Mouse (Mus musculus): ENCODE data around the gene Sgcb.
A peak's percentile ranks its signal among the peaks of the same experiment; 100 is the strongest.

Sgcb gene

DNA sequence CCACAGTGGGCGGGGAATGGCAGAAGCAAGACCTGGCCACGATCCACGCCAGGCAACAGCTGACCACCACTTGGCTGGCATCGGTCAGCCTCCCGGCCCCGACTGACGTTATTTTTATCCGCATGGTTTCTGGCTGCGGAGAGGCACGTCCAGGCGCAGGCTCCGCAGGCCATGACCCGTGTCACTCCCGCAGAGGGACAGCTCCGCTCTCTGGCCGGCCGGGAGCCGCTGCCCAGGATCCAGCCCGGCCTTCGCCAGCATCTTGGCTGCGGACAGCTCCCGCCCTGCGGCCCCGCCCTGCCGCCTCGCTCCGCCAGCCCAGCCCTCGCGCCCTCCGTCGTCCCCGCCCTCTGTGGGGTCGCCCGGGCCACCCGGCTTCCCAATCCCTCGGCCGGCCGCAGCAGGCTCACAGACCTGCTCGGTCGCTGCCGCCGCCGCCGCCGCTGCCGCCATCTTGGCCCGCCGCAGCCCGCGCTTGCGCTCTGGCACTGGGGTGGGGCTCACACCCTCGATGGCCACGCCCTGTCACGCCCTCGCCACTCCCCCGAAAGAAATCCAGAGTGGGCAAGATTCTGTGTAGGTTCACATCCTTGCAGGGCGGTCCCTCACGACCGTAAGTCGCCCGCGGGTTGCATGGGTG, at the start of gene Sgcb:
Gene Sgcb, minus strand, starts transcription at position 530 of the 640 bp plus-strand sequence.
- DNase-seq (ENCODE audit: extremely low spot score, low read depth, low spot score) = no peak

- peak; percentile 68 for DNase-seq (ENCODE audit: extremely low spot score, low read depth, low spot score)
Measured at GRCm38 (mm10) chr5:73694254-73695015, 46.8 kb upstream of the Sgcb start.

GRCm38 (mm10) chr5:73693778-73694177, 46.2 kb upstream of the Sgcb start:
- no peak for DNase-seq (ENCODE audit: extremely low spot score, low read depth, low spot score)

DNA sequence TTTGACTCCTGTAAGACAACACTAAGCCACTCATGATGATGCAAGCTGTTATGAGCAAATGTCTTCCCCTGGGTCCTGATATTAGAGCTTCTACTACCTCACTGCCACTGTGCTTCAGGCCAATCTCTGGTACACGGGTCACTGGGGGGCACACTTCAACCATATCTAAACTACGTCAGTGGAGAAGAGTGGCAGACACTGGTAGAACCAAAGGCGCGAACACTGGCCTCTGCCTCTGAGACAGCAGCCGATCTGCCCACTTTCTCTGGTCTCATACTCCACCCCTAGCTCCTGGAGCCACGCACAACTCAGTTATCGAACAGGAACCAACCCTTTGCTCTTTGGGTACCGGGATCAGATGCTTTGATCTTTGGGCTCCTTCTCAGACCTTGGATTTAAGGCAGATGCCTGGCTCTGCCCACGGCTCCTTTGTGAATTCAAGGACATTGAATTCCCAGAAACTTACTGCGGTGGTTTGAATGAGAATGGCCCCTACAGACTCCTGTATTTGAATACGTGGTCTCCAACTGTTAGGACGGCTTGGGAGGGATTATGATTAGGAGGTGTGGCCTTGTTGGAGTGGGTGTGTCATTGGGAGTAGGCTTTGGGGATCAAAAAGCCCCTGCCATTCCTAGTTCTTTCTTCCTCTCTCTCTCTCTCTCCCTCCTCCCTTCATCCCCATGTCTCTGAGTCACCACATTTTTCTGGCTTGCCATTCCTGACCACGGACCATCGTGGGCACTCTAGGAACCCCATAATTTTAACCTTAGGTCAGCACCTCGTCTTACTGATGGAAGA, 44.3 kb upstream of the Sgcb start:
- DNase-seq (ENCODE audit: extremely low spot score, low read depth, low spot score) = no peak

GRCm38 (mm10) chr5:73690146-73690545, 42.6 kb upstream of the Sgcb start:
- no peak for DNase-seq (ENCODE audit: extremely low spot score, low read depth, low spot score)

DNA sequence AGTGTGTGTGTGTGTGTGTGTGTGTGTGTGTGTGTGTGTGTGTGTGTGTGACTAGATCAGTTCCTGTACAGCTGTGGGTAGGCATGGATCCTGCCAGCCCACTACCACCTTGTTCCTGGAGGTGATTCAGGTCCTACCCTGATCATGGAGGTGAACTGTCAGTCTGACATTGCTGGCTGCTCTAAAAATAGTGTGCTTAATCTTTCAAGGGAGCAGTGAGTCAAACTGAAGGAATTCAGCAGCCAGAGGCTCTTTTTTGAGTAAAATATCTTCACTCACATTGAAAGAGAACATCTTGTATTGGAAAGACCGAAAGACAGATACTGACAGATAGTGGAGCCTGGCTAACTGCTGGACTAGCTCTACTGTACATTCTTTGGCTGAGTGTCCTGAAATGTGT, 41.0 kb upstream of the Sgcb start:
- DNase-seq (ENCODE audit: extremely low spot score, low read depth, low spot score) = no peak

GRCm38 (mm10) chr5:73686149-73686548, 38.6 kb upstream of the Sgcb start:
- DNase-seq (ENCODE audit: extremely low spot score, low read depth, low spot score) = no peak

DNA sequence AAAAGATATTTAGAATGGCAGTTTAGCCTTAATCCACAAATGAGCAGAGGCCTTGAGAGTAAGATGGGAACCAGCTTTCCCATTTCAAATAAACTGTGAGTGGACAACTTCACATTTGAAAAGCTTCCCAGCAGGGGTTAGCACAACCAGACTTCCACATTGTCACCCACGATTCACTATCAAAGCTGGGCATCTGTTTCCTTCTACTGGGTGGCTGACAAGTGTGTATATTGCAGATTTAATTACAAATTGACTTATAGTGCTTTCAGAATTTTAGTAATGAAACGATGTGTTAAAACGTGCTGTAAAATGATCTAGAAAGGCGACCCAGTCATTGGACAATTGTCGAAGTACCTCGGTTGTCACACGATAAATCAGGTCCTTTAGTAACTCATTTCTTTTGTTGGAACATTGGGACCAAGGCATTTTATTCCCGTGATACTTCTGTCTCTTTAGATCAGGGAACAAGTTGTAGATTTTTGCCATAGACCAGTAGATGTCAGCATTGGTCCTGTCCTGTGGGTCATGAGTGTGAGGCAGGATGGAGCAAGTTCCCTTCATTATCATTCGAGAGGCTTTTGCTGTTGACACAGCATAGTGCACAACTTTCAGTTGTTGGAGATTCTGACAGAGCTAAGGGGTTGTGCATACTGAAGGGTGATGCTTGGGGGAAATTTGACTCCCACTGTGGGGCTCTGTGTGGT, 36.3 kb upstream of the Sgcb start:
- no peak for DNase-seq (ENCODE audit: extremely low spot score, low read depth, low spot score)

DNA sequence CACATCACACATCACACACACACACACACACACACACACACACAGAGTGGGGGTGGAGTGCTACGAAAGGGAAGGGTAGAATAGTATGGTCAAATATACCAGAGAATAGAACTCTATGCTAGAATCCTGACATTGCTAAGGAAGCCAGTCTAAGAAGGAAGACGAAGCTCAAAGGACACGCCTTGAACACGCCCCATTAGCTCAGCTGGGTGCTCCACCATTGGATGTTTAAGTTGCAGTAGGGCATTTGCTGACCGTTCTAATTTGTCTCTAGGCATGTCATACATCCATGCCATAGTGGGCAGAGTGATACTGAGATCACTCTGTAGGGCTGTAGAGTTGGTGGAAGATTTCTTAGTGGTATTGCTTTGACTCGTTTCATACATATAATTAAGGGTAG, 35.6 kb upstream of the Sgcb start:
- DNase-seq (ENCODE audit: extremely low spot score, low read depth, low spot score) = no peak

DNA sequence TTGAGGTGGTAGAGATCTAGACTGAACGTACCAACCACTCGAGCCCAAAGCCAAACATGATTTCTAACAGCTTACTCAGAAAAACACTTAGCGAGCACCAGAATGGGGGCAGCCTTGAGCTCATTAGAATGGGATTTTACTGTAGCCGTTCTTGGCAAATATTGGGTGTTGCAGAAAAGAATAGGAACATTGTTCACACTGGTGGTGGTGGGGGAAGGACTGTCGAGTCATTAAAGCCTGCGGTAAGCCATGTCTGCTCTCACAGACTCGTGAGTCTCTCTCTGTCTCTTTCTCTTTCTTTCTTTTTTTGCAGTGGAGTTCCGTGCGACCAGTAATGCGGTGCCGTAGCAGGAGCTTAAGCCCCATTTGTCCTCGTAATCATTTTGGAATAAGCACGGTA, 29.0 kb upstream of the Sgcb start:
- DNase-seq (ENCODE audit: extremely low spot score, low read depth, low spot score) = no peak

- no peak for DNase-seq (ENCODE audit: extremely low spot score, low read depth, low spot score)
Measured at GRCm38 (mm10) chr5:73675604-73676003, 28.0 kb upstream of the Sgcb start.

DNA sequence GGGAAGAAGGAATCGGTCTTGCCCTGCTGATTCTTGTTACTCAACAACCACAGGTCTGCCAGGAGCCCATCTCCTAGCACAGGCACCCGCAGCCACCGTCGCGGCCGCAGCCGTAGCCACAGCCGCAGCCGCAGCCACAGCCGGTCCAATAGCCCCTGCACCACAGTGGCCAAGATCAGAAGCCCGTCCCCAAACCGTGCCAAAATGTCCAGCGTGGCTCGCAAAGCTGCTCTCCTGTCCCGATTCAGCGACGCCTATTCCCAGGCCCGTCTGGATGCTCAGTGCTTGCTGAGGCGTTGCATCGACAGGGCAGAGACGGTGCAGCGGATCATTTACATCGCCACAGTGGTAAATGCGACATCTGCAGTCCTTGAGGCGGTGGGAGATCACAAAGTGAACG, 21.8 kb upstream of the Sgcb start:
- DNase-seq (ENCODE audit: extremely low spot score, low read depth, low spot score) = no peak

DNA sequence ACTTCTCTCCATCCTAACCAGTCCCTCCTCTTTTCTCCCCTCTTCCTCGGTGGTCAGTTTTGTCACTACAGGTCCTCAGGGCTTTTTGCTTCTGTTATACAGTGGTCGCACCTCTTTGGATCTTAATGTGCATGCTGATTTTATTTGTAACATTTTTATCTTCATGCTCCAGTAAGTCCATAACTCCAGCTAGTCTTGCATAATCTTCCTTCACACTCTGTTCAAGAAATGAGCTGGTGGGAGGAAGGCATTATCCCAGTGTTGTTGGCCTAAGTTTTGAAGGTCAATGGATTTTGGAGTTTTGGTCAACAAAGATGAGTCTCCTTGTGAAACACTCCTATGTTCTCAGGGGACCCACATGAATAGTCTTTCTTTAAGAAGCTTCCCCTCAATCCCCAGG, 20.3 kb upstream of the Sgcb start:
- DNase-seq (ENCODE audit: extremely low spot score, low read depth, low spot score) = no peak

- no peak for DNase-seq (ENCODE audit: extremely low spot score, low read depth, low spot score)
Measured at GRCm38 (mm10) chr5:73666695-73667094, 19.1 kb upstream of the Sgcb start.

GRCm38 (mm10) chr5:73651855-73652201, 4.2 kb upstream of the Sgcb start:
- DNase-seq (ENCODE audit: extremely low spot score, low read depth, low spot score) = no peak

- DNase-seq (ENCODE audit: extremely low spot score, low read depth, low spot score) = no peak
Measured at GRCm38 (mm10) chr5:73651061-73651854, 3.7 kb upstream of the Sgcb start, which contains the start of gene Spata18. TSS of gene Spata18 (plus strand) at chr5:73651379.

DNA sequence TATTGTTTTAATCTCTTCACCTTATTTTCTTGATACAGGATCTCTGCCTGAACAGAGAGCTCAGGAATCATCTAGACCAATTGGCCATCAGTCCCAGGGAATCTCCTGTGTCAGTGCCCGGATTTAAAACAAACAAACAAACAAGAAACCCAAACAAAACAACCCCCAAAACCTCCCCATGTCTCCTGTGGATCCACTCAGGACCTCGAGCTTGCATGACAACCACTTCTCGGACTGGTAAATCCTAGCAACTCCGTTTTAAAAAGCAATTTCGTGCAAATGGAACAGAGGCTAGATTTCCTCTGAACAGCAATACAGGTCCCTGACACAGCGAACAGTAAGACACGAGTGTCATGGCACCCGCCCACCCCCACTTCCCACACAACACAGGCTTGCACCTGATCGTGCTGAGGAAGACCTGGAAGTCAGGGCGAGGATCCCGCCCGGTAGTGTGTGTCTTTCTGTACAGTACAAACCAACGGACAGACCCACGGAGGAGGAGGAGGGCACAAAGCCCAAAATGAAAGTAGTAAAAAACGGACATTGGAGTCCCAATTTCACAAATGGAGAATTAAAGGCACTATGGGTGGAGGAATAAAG, 2.9 kb upstream of the Sgcb start:
- DNase-seq (ENCODE audit: extremely low spot score, low read depth, low spot score) = no peak

DNA sequence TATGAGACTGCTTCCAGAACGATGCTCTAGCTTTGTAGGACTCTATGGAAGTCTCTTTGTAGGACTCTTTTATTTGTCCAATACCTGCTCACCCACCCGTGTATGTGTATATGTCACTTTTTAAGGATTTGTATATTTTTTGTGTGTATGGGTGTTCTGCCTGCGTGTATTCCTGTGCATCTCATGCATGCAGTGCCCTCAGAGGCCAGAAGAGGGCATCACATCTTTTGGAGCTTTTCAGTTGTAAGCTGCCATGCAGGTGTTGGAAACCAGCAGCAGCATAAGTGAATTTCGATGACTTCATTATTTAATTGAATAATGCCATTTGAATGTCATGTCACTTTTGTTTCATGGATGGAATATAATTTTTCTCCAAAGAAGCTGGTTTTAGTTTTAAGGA, 5.5 kb downstream of the Sgcb start:
- DNase-seq (ENCODE audit: extremely low spot score, low read depth, low spot score) = no peak

- no peak for DNase-seq (ENCODE audit: extremely low spot score, low read depth, low spot score)
Measured at GRCm38 (mm10) chr5:73641058-73641457, 6.5 kb downstream of the Sgcb start.

Measured in hindlimb bud, embryonic 11.5 days (tissue).